Mouse (Mus musculus): ENCODE measurements at regions not wholly inside any gene's neighbourhood (a gene's known extent, or its start where the extent isn't known, plus 50 kb on each side); places are given as distances from the start of the nearest gene placed in this dataset.

- peaks cover 50% of the 10 kb centered on the region for H3K4me1 ChIP-seq (replicated peaks)
- 2% methylated on average over 30 of the region's 30 CpGs for WGBS
- no peaks in the 10 kb centered on the region for H3K9me3 ChIP-seq
- H3K4me3 ChIP-seq, result peak overlapping the region; percentile 22
- H3K27ac ChIP-seq (replicated peaks), result peak overlapping the region; percentile 99
- peak overlapping the region; percentile 57 for H3K9ac ChIP-seq
- H3K27me3 ChIP-seq, result no peaks in the 10 kb centered on the region
- H3K36me3 ChIP-seq, result no peaks in the 10 kb centered on the region
- H3K4me2 ChIP-seq, result peak overlapping the region; percentile 91
- ATAC-seq (ENCODE audit: low FRiP score, low read depth), result no peak
These were observed 123.9 kb downstream of the Tmem161b start for GRCm38 (mm10) chr13:84345791-84346511.

- H3K9ac ChIP-seq, result peak overlapping the region; percentile 57
- H3K9me3 ChIP-seq, result no peaks in the 10 kb centered on the region
- peak overlapping the region; percentile 91 for H3K4me2 ChIP-seq
- H3K4me3 ChIP-seq, result peak overlapping the region; percentile 22
- 0% methylated on average over 2 of the region's 2 CpGs for WGBS
- H3K4me1 ChIP-seq (replicated peaks), result peaks cover 51% of the 10 kb centered on the region
- peak overlapping the region; percentile 99 for H3K27ac ChIP-seq (replicated peaks)
- H3K36me3 ChIP-seq, result no peaks in the 10 kb centered on the region
- H3K27me3 ChIP-seq, result no peaks in the 10 kb centered on the region
- ATAC-seq (ENCODE audit: low FRiP score, low read depth), result no peak
These were observed 124.5 kb downstream of the Tmem161b start for GRCm38 (mm10) chr13:84346569-84346968.

- H3K9ac ChIP-seq, result peak overlapping the region; percentile 49
- H3K4me1 ChIP-seq (replicated peaks), result peaks cover 51% of the 10 kb centered on the region
- peak overlapping the region; percentile 99 for H3K27ac ChIP-seq (replicated peaks)
- H3K36me3 ChIP-seq, result no peaks in the 10 kb centered on the region
- peak overlapping the region; percentile 51 for H3K4me3 ChIP-seq
- H3K9me3 ChIP-seq, result no peaks in the 10 kb centered on the region
- H3K4me2 ChIP-seq, result peak overlapping the region; percentile 91
- under 1% methylated on average over 21 of the region's 21 CpGs for WGBS
- peak; percentile 24 for ATAC-seq (ENCODE audit: low FRiP score, low read depth)
- H3K27me3 ChIP-seq, result no peaks in the 10 kb centered on the region
These were observed 125.3 kb downstream of the Tmem161b start for GRCm38 (mm10) chr13:84347181-84347913.

GRCm38 (mm10) chr13:84347914-84348700, 126.0 kb downstream of the Tmem161b start:
- Histone ChIP-seq H3K4me3 (peak overlapping the region; percentile 51), H3K9ac (peak overlapping the region; percentile 88), H3K27ac (replicated peaks) (peak overlapping the region; percentile 99), H3K4me2 (peak overlapping the region; percentile 91), H3K36me3 (no peaks in the 10 kb centered on the region), H3K9me3 (no peaks in the 10 kb centered on the region), H3K27me3 (no peaks in the 10 kb centered on the region), H3K4me1 (replicated peaks) (peaks cover 51% of the 10 kb centered on the region)
- peak; percentile 98 for ATAC-seq (ENCODE audit: low FRiP score, low read depth)
- under 1% methylated on average over 34 of the region's 34 CpGs for WGBS

GRCm38 (mm10) chr13:84348701-84348975, 126.5 kb downstream of the Tmem161b start:
- Histone ChIP-seq H3K4me3 (peak overlapping the region; percentile 51), H3K9ac (peak overlapping the region; percentile 88), H3K27me3 (no peaks in the 10 kb centered on the region), H3K27ac (replicated peaks) (peak overlapping the region; percentile 99), H3K4me1 (replicated peaks) (peaks cover 48% of the 10 kb centered on the region), H3K36me3 (no peaks in the 10 kb centered on the region), H3K9me3 (no peaks in the 10 kb centered on the region), H3K4me2 (peak overlapping the region; percentile 91)
- peak; percentile 3 for ATAC-seq (ENCODE audit: low FRiP score, low read depth)
- 0% methylated on average over 9 of the region's 9 CpGs for WGBS

- ATAC-seq (ENCODE audit: low FRiP score, low read depth), result no peak
- no peaks in the 10 kb centered on the region for H3K36me3 ChIP-seq
- peak overlapping the region; percentile 88 for H3K9ac ChIP-seq
- WGBS, result under 1% methylated on average over 23 of the region's 23 CpGs
- H3K9me3 ChIP-seq, result no peaks in the 10 kb centered on the region
- no peaks in the 10 kb centered on the region for H3K27me3 ChIP-seq
- H3K4me2 ChIP-seq, result peak overlapping the region; percentile 91
- H3K27ac ChIP-seq (replicated peaks), result peak overlapping the region; percentile 99
- H3K4me1 ChIP-seq (replicated peaks), result peaks cover 45% of the 10 kb centered on the region
- peak overlapping the region; percentile 51 for H3K4me3 ChIP-seq
These were observed 127.1 kb downstream of the Tmem161b start for GRCm38 (mm10) chr13:84349001-84349720.

GRCm38 (mm10) chr13:84349721-84350040, 127.6 kb downstream of the Tmem161b start:
- peak overlapping the region; percentile 88 for H3K9ac ChIP-seq
- no peaks in the 10 kb centered on the region for H3K36me3 ChIP-seq
- no peaks in the 10 kb centered on the region for H3K27me3 ChIP-seq
- H3K9me3 ChIP-seq, result no peaks in the 10 kb centered on the region
- H3K4me1 ChIP-seq (replicated peaks), result peaks cover 40% of the 10 kb centered on the region
- ATAC-seq (ENCODE audit: low FRiP score, low read depth), result no peak
- H3K4me2 ChIP-seq, result peak overlapping the region; percentile 91
- peak overlapping the region; percentile 51 for H3K4me3 ChIP-seq
- 29% methylated on average over 4 of the region's 4 CpGs for WGBS
- peak overlapping the region; percentile 99 for H3K27ac ChIP-seq (replicated peaks)

GRCm38 (mm10) chr13:84350791-84351190, 128.7 kb downstream of the Tmem161b start:
- Histone ChIP-seq H3K4me1 (replicated peaks) (peaks cover 30% of the 10 kb centered on the region), H3K27me3 (no peaks in the 10 kb centered on the region), H3K36me3 (no peaks in the 10 kb centered on the region), H3K27ac (replicated peaks) (peak overlapping the region; percentile 99), H3K9ac (no peak overlapping the region), H3K9me3 (no peaks in the 10 kb centered on the region), H3K4me3 (no peak overlapping the region), H3K4me2 (peak overlapping the region; percentile 91; the same call in 1 of the 2 replicates)
- WGBS, result 32% methylated on average over 5 of the region's 5 CpGs
- ATAC-seq (ENCODE audit: low FRiP score, low read depth), result no peak

- no peaks in the 10 kb centered on the region for H3K27me3 ChIP-seq
- H3K4me3 ChIP-seq, result no peak overlapping the region
- H3K9ac ChIP-seq, result no peak overlapping the region
- no peaks in the 10 kb centered on the region for H3K4me1 ChIP-seq (replicated peaks)
- no peak overlapping the region for H3K27ac ChIP-seq (replicated peaks)
- no peak overlapping the region for H3K4me2 ChIP-seq
- 22% methylated on average over 2 of the region's 2 CpGs for WGBS
- no peak for ATAC-seq (ENCODE audit: low FRiP score, low read depth)
- no peaks in the 10 kb centered on the region for H3K9me3 ChIP-seq
- H3K36me3 ChIP-seq, result no peaks in the 10 kb centered on the region
These were observed 134.4 kb downstream of the Tmem161b start for GRCm38 (mm10) chr13:84356455-84356854.

- no peak for ATAC-seq (ENCODE audit: low FRiP score, low read depth)
- H3K27me3 ChIP-seq, result no peaks in the 10 kb centered on the region
These were observed 138.4 kb downstream of the Tmem161b start for GRCm38 (mm10) chr13:84360536-84360935.

GRCm38 (mm10) chr13:84364069-84364468, 142.0 kb downstream of the Tmem161b start:
- no peak overlapping the region for H3K4me2 ChIP-seq
- H3K4me1 ChIP-seq (replicated peaks), result no peaks in the 10 kb centered on the region
- H3K9ac ChIP-seq, result no peak overlapping the region
- H3K27me3 ChIP-seq, result no peaks in the 10 kb centered on the region
- H3K4me3 ChIP-seq, result no peak overlapping the region
- H3K36me3 ChIP-seq, result no peaks in the 10 kb centered on the region
- 0 out of 2 replicates have a peak, but pooled peaks cover 7% of the 10 kb centered on the region for H3K9me3 ChIP-seq
- WGBS, result 92% methylated on average over 4 of the region's 4 CpGs
- no peak for ATAC-seq (ENCODE audit: low FRiP score, low read depth)
- no peak overlapping the region for H3K27ac ChIP-seq (replicated peaks)

More at GRCm38 (mm10) chr13:84360536-84360935, 138.4 kb downstream of the Tmem161b start:
- Histone ChIP-seq H3K27ac (replicated peaks) (no peak overlapping the region), H3K9me3 (0 out of 2 replicates have a peak, but pooled peaks cover 2% of the 10 kb centered on the region), H3K4me1 (replicated peaks) (no peaks in the 10 kb centered on the region), H3K9ac (no peak overlapping the region), H3K4me2 (no peak overlapping the region), H3K4me3 (no peak overlapping the region), H3K36me3 (no peaks in the 10 kb centered on the region)
- WGBS, result 98% methylated on average over 2 of the region's 2 CpGs

All from hindbrain, embryonic 15.5 days (tissue).